Mouse (Mus musculus) embryonic fibroblast, embryonic 13.5 days (primary cell): ENCODE measurements around the gene Naa50.

Experiments used
- CTCF ChIP-seq: IDR thresholded peaks from 2 replicates; pipeline ENCODE4 v1.5.1; 2011; ENCODE audit warnings: mild to moderate bottlenecking, control low read depth, low read length, moderate library complexity, borderline replicate concordance; ENCODE audit not compliant: insufficient read depth
- POLR2A ChIP-seq: IDR thresholded peaks from 2 replicates; pipeline ENCODE4 v1.6.1; 2011; ENCODE audit warnings: low read depth, mild to moderate bottlenecking, control low read depth, low read length, moderate library complexity

DNA sequence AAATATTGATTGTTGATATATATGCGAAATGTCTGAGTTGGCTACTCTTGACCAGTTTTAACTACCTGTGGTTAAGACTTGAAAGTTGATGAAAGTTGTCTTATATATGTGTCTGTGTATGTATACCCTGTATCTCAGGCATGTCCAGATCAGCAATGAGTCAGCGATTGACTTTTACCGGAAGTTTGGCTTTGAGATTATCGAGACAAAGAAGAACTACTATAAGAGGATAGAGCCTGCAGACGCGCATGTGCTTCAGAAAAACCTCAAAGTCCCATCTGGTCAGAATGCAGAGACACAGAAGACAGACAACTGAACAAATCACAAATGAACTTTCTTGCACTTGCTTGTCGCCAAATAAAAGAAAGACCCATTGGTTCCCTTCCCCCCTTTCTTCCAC, 19.7 kb downstream of the Naa50 start:
- TF ChIP-seq CTCF (no peak), POLR2A (no peak)
